Mouse (Mus musculus): ENCODE measurements around the gene Dnpep.

GRCm38 (mm10) chr1:75347279-75347678 lies 29.5 kb upstream of the Dnpep start:
- TF ChIP-seq CTCF (IDR thresholded peaks at IDR 0.05; ENCODE audit: low read depth), result no peak
- no peak for TF ChIP-seq EP300 (IDR thresholded peaks at IDR 0.05; ENCODE audit: low read depth)

Measured in liver, embryonic 14.5 days (tissue).